ENCODE assay signal across 14 mouse cellular contexts in genomic region chr6:88769723-88770122, GRCm38 (mm10). TPM values are rescaled to one million over a fixed set of nuclear protein-coding genes. Genes with fewer than 3 reads are reported as not detected.
DNase-seq lines count a peak whose midpoint lies in the region; ATAC-seq lines count a peak whose summit lies in the region.
"Had no signal": no experiment of that assay in that cellular context is flagged by ENCODE, and none has a peak within 500 bp of the region (broad histone marks: within the 10 kb centered on the region; RNA-seq: fewer than 3 reads in every experiment).

No protein-coding gene starts in this region.

- DNase-seq in spleen, postnatal 36 days (ENCODE audit: low spot score in 2 of 2), result peak; percentile 38 to 44
- DNase-seq in spleen, postnatal 4 days (ENCODE audit: low spot score in 2 of 2), result no peak
- DNase-seq in T-cell, adult 2 months (ENCODE audit: low spot score), result peak; percentile 72
- peak; percentile 66 for DNase-seq in naive thymus-derived CD4-positive, alpha-beta T cell, adult 2 months (ENCODE audit: low read depth)
- peak; percentile 70 for DNase-seq in thymus, postnatal 4 days
- DNase-seq in kidney, adult 9 months, result no peak
- DNase-seq in layer of hippocampus, adult 9-11 months, result no peak
- DNase-seq: cerebellum, postnatal 36 days; gastrocnemius, postnatal 36 days; kidney, postnatal 25 days; lung, postnatal 36 days had no signal

- no peak overlapping the region for H3K4me2 ChIP-seq in midbrain, embryonic 15.5 days
- H3K4me2 ChIP-seq: hindbrain, embryonic 15.5 days had no signal

- H3K4me1 ChIP-seq in midbrain, embryonic 15.5 days, result peaks cover 4% of the 10 kb centered on the region; the same call in 1 of the 2 replicates

- H3K27ac ChIP-seq in midbrain, embryonic 15.5 days, result no peak overlapping the region
- H3K27ac ChIP-seq: hindbrain, embryonic 15.5 days had no signal

- no peak overlapping the region for H3K4me3 ChIP-seq in midbrain, embryonic 15.5 days
- H3K4me3 ChIP-seq: hindbrain, embryonic 15.5 days had no signal

- no peaks in the 10 kb centered on the region for H3K36me3 ChIP-seq in midbrain, embryonic 15.5 days (replicated peaks)
- H3K36me3 ChIP-seq: hindbrain, embryonic 15.5 days had no signal

- no peak overlapping the region for H3K9ac ChIP-seq in midbrain, embryonic 15.5 days
- H3K9ac ChIP-seq: hindbrain, embryonic 15.5 days had no signal

- no peaks in the 10 kb centered on the region for H3K27me3 ChIP-seq in midbrain, embryonic 15.5 days (replicated peaks)
- H3K27me3 ChIP-seq: hindbrain, embryonic 15.5 days had no signal

- no peak for ATAC-seq in midbrain, embryonic 15.5 days (replicated peaks)
- ATAC-seq: midbrain, embryonic 16.5 days had no signal

- WGBS in midbrain, embryonic 15.5 days, result 84% methylated on average over 6 of the region's 6 CpGs

- H3K9me3 ChIP-seq in midbrain, embryonic 15.5 days, result no peaks in the 10 kb centered on the region
- H3K9me3 ChIP-seq: hindbrain, embryonic 15.5 days had no signal

RNA-seq across cellular contexts. Expression of gene Mgll, which starts 45.5 kb away (rescaled TPM):
- polyA plus RNA-seq in midbrain, embryonic 15.5 days (2015; fragmentation: Nextera tagmentation; extraction: Ambion mirVana), result 30.7 and 36.2 TPM in 2 replicates

Comparison
In these comparisons a context has a peak if more than half of its experiments do, and no peak if none do; other contexts are left out.
1. DNase-seq: peak in spleen, postnatal 36 days (2 of 2), T-cell, adult 2 months (single experiment), naive thymus-derived CD4-positive, alpha-beta T cell, adult 2 months (single experiment) and thymus, postnatal 4 days (single experiment); none in spleen, postnatal 4 days (0 of 2), kidney, adult 9 months (single experiment) and layer of hippocampus, adult 9-11 months (single experiment).